Mouse (Mus musculus) retina, postnatal 1 day (tissue): ENCODE results near the gene Gm2888.
"Not testable (repeated sequence)": the region's sequence is repeated elsewhere in the genome, so short reads cannot be mapped to it uniquely, and the experiment has no call there.

Source experiments
- DNase-seq: peaks from one replicate; pipeline ENCODE4 v3.0.0-alpha.2; 2012

The Gm2888 gene

GRCm38 (mm10) chr14:3029702-3030101 is at the start of gene Gm2888:
TSS of gene Gm2888 (plus strand) at chr14:3030002.
- not testable (repeated sequence) for DNase-seq

- DNase-seq = peak; percentile 66
These were observed 19.1 kb downstream of the Gm2888 start, which contains the start of gene Gm2897 for GRCm38 (mm10) chr14:3048727-3049512. TSS of gene Gm2897 (plus strand) at chr14:3049285.

- peak; percentile 22 for DNase-seq
These were observed 19.7 kb downstream of the Gm2888 start for GRCm38 (mm10) chr14:3049513-3049800.

GRCm38 (mm10) chr14:3050087-3050486 is 20.3 kb downstream of the Gm2888 start:
- DNase-seq = not testable (repeated sequence)
